Mouse (Mus musculus): ENCODE data around the gene Camk2d. TPM values are rescaled to one million over a fixed set of nuclear protein-coding genes. Genes with fewer than 3 reads are reported as not detected.

Camk2d gene
- total RNA-seq, 1 experiment: 12.4 TPM

DNA sequence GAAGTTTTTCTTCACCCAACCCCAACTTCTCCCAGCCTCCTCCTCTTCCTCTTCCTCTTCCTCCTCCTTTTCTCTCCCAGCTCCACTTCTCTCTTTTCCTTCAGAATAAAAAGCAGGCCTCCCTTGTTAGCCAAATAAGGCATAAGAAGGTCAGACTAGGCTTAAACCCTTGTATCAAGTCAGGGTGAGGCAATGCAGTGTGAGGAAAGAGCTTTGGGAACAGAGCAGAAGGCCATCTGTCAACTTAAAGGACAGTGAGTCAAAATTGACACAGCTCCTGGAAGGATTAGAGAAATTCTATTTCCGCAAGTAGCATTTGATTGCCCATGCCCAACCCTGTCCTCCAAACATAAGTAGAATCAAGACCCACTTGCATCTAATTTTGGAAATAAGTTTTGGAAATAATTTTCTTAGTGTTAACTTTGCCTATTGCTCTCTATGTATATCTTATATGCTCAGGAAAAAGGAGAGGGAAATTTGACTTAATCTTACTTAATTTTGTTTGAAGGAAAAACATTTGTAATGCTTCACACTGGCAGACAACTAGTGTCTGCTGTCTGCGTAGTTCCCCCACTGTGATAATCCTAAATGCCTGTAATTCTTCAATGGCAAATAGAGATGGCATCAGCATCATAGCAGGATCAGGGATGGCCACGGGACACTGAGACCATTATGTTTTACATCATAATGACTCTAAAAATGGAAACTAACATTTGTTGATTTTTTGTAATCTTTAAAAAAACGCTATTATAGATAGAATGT lies 16.8 kb downstream of the Camk2d start:
- Histone ChIP-seq H3K4me3 (ENCODE audit: insufficient read depth in 1 of 2, low read depth in 1 of 2, low read length in 2 of 2, poor library complexity in 1 of 2, severe bottlenecking in 1 of 2) (no peak overlapping the region), H3K9me3 (ENCODE audit: control insufficient read depth, insufficient read depth, low read depth, low read length) (no peaks in the 10 kb centered on the region), H3K4me1 (ENCODE audit: control insufficient read depth in 2 of 2, insufficient read depth in 2 of 2, low read length in 2 of 2, poor library complexity in 1 of 2) (no peaks in the 10 kb centered on the region), H3K36me3 (ENCODE audit: control insufficient read depth, insufficient read depth, low read length, poor library complexity, severe bottlenecking) (no peaks in the 10 kb centered on the region), H3K9ac (ENCODE audit: insufficient read depth, low read depth, low read length, poor library complexity, severe bottlenecking) (no peak overlapping the region), H3K27ac (ENCODE audit: insufficient read depth, low read depth, low read length, poor library complexity, severe bottlenecking) (no peak overlapping the region)
- TF ChIP-seq MAFK (IDR thresholded peaks at IDR 0.05; ENCODE audit: insufficient read depth, low read depth, low read length): no peak
- TF ChIP-seq CHD2 (IDR thresholded peaks at IDR 0.05; ENCODE audit: low read depth, low read length): no peak
- no peak for TF ChIP-seq ZNF384 (IDR thresholded peaks at IDR 0.05; ENCODE audit: low read depth, low read length)
- no peak for TF ChIP-seq HCFC1 (IDR thresholded peaks at IDR 0.05; ENCODE audit: borderline replicate concordance, insufficient read depth, low read length)
- no peak for TF ChIP-seq ZC3H11A (IDR thresholded peaks at IDR 0.05; ENCODE audit: borderline replicate concordance, low read depth, low read length)
- DNase-seq (ENCODE audit: low read depth, low spot score): no peak
- in situ Hi-C loops (cut with MboI; ENCODE audit: low sequenced_read_pairs in 2 of 2, unreplicated experiment in 2 of 2): no loop called here

GRCm38 (mm10) chr3:126613510-126614128 lies 17.5 kb downstream of the Camk2d start:
- Histone ChIP-seq H3K4me1 (ENCODE audit: control insufficient read depth in 2 of 2, insufficient read depth in 2 of 2, low read length in 2 of 2, poor library complexity in 1 of 2) (no peaks in the 10 kb centered on the region), H3K36me3 (ENCODE audit: control insufficient read depth, insufficient read depth, low read length, poor library complexity, severe bottlenecking) (no peaks in the 10 kb centered on the region), H3K9me3 (ENCODE audit: control insufficient read depth, insufficient read depth, low read depth, low read length) (no peaks in the 10 kb centered on the region), H3K4me3 (ENCODE audit: insufficient read depth in 1 of 2, low read depth in 1 of 2, low read length in 2 of 2, poor library complexity in 1 of 2, severe bottlenecking in 1 of 2) (no peak overlapping the region), H3K9ac (ENCODE audit: insufficient read depth, low read depth, low read length, poor library complexity, severe bottlenecking) (no peak overlapping the region), H3K27ac (ENCODE audit: insufficient read depth, low read depth, low read length, poor library complexity, severe bottlenecking) (no peak overlapping the region)
- DNase-seq (ENCODE audit: low read depth, low spot score): no peak
- in situ Hi-C loops (cut with MboI; ENCODE audit: low sequenced_read_pairs in 2 of 2, unreplicated experiment in 2 of 2): no loop called here
- no peak for TF ChIP-seq ZC3H11A (IDR thresholded peaks at IDR 0.05; ENCODE audit: borderline replicate concordance, low read depth, low read length)
- TF ChIP-seq HCFC1 (IDR thresholded peaks at IDR 0.05; ENCODE audit: borderline replicate concordance, insufficient read depth, low read length): no peak
- TF ChIP-seq ZNF384 (IDR thresholded peaks at IDR 0.05; ENCODE audit: low read depth, low read length): no peak
- TF ChIP-seq CHD2 (IDR thresholded peaks at IDR 0.05; ENCODE audit: low read depth, low read length): no peak
- no peak for TF ChIP-seq MAFK (IDR thresholded peaks at IDR 0.05; ENCODE audit: insufficient read depth, low read depth, low read length)

- Histone ChIP-seq H3K27ac (ENCODE audit: insufficient read depth, low read depth, low read length, poor library complexity, severe bottlenecking) (no peak overlapping the region), H3K4me1 (ENCODE audit: control insufficient read depth in 2 of 2, insufficient read depth in 2 of 2, low read length in 2 of 2, poor library complexity in 1 of 2) (no peaks in the 10 kb centered on the region), H3K4me3 (ENCODE audit: insufficient read depth in 1 of 2, low read depth in 1 of 2, low read length in 2 of 2, poor library complexity in 1 of 2, severe bottlenecking in 1 of 2) (no peak overlapping the region), H3K9ac (ENCODE audit: insufficient read depth, low read depth, low read length, poor library complexity, severe bottlenecking) (no peak overlapping the region), H3K36me3 (ENCODE audit: control insufficient read depth, insufficient read depth, low read length, poor library complexity, severe bottlenecking) (no peaks in the 10 kb centered on the region), H3K9me3 (ENCODE audit: control insufficient read depth, insufficient read depth, low read depth, low read length) (no peaks in the 10 kb centered on the region)
- TF ChIP-seq HCFC1 (IDR thresholded peaks at IDR 0.05; ENCODE audit: borderline replicate concordance, insufficient read depth, low read length) (no peak), CHD2 (IDR thresholded peaks at IDR 0.05; ENCODE audit: low read depth, low read length) (no peak), ZC3H11A (IDR thresholded peaks at IDR 0.05; ENCODE audit: borderline replicate concordance, low read depth, low read length) (no peak), ZNF384 (IDR thresholded peaks at IDR 0.05; ENCODE audit: low read depth, low read length) (no peak), MAFK (IDR thresholded peaks at IDR 0.05; ENCODE audit: insufficient read depth, low read depth, low read length) (no peak)
- in situ Hi-C loops (cut with MboI; ENCODE audit: low sequenced_read_pairs in 2 of 2, unreplicated experiment in 2 of 2): no loop called here
- no peak for DNase-seq (ENCODE audit: low read depth, low spot score)
Observed at GRCm38 (mm10) chr3:126615306-126615705, 19.2 kb downstream of the Camk2d start.

DNA sequence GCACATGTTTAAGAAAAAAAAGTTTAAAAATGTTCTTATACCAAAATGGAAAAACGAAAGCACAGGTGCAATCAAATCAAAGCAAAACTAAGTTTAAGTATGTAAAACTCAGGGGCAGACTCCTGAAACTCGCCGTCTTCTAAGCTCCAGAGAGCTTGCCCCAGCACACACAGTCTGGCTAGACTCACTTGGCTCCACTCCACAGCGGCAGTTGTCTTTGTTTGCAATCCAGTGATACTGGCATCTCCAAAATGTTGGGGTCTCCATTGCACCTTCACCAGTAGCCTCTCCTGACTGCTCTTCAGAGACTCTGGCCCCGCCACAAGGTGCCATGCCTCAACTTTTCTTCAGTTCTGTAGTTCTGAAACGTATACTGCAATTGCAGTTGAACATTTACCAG lies 24.1 kb downstream of the Camk2d start:
- Histone ChIP-seq H3K9ac (ENCODE audit: insufficient read depth, low read depth, low read length, poor library complexity, severe bottlenecking) (no peak overlapping the region), H3K4me1 (ENCODE audit: control insufficient read depth in 2 of 2, insufficient read depth in 2 of 2, low read length in 2 of 2, poor library complexity in 1 of 2) (no peaks in the 10 kb centered on the region), H3K36me3 (ENCODE audit: control insufficient read depth, insufficient read depth, low read length, poor library complexity, severe bottlenecking) (no peaks in the 10 kb centered on the region), H3K4me3 (ENCODE audit: insufficient read depth in 1 of 2, low read depth in 1 of 2, low read length in 2 of 2, poor library complexity in 1 of 2, severe bottlenecking in 1 of 2) (no peak overlapping the region), H3K9me3 (ENCODE audit: control insufficient read depth, insufficient read depth, low read depth, low read length) (no peaks in the 10 kb centered on the region), H3K27ac (ENCODE audit: insufficient read depth, low read depth, low read length, poor library complexity, severe bottlenecking) (no peak overlapping the region)
- TF ChIP-seq ZNF384 (IDR thresholded peaks at IDR 0.05; ENCODE audit: low read depth, low read length) (no peak), MAFK (IDR thresholded peaks at IDR 0.05; ENCODE audit: insufficient read depth, low read depth, low read length) (no peak), HCFC1 (IDR thresholded peaks at IDR 0.05; ENCODE audit: borderline replicate concordance, insufficient read depth, low read length) (no peak)
- no peak for DNase-seq (ENCODE audit: low read depth, low spot score)
- in situ Hi-C loops (cut with MboI; ENCODE audit: low sequenced_read_pairs in 2 of 2, unreplicated experiment in 2 of 2): no loop called here
